Comparison of ENCODE assay signal across 10 mouse cellular contexts in genomic region chr10:94690376-94690775, GRCm38 (mm10). TPM values are rescaled to one million over a fixed set of nuclear protein-coding genes. Genes with fewer than 3 reads are reported as not detected.
DNase-seq lines count a peak whose midpoint lies in the region; ATAC-seq and TF ChIP-seq lines count a peak whose summit lies in the region.
"Had no signal": no experiment of that assay in that cellular context is flagged by ENCODE, and none has a peak within 500 bp of the region (broad histone marks: within the 10 kb centered on the region; RNA-seq: fewer than 3 reads in every experiment).

No protein-coding gene starts in this region.

- no peaks in the 10 kb centered on the region for H3K36me3 ChIP-seq in intestine, embryonic 15.5 days
- H3K36me3 ChIP-seq in intestine, embryonic 16.5 days (ENCODE audit: control insufficient read depth, insufficient read depth, low read length), result no peaks in the 10 kb centered on the region
- peaks cover 0 to 17% of the 10 kb centered on the region in 2 experiments for H3K36me3 ChIP-seq in CH12.LX (replicated peaks in 1 of 2; ENCODE audit: control insufficient read depth in 1 of 2, insufficient read depth in 1 of 2, low read length in 1 of 2)
- H3K36me3 ChIP-seq in forebrain, embryonic 15.5 days, result no peaks in the 10 kb centered on the region

- peak; percentile 36 for DNase-seq in CH12.LX (ENCODE audit: extremely low read depth)
- DNase-seq in urinary bladder, adult 2 months (ENCODE audit: low spot score), result no peak
- DNase-seq in gastrocnemius, postnatal 36 days, result no peak
- no peak for DNase-seq in left cerebral cortex, postnatal 4 days
- DNase-seq: cerebellum, adult 11-12 months; right cerebral cortex, adult 18-20 months had no signal

- no peaks in the 10 kb centered on the region; the same call in 1 of the 2 replicates for H3K4me1 ChIP-seq in intestine, embryonic 15.5 days (replicated peaks)
- H3K4me1 ChIP-seq in intestine, embryonic 16.5 days (ENCODE audit: control insufficient read depth, insufficient read depth, low read length), result peaks cover 5% of the 10 kb centered on the region
- H3K4me1 ChIP-seq in CH12.LX (ENCODE audit: control insufficient read depth in 1 of 2, insufficient read depth in 2 of 2), result peaks cover 8 to 29% of the 10 kb centered on the region in 2 experiments; a peak in 3 of 4 replicates
- H3K4me1 ChIP-seq in forebrain, embryonic 15.5 days, result peaks cover 19% of the 10 kb centered on the region

- no peak for TF ChIP-seq RAD21 in CH12.LX (IDR thresholded peaks at IDR 0.05; ENCODE audit: low read depth, low read length)

- dilution Hi-C loops in CH12.LX (cut with MboI; ENCODE audit: extremely low pct_ligation_motif_present, extremely low pct_unique_long_range_greater_than_20kb, low sequenced_read_pairs), result no loop called here

- in situ Hi-C loops in CH12.LX (cut with MboI; ENCODE audit: low pct_ligation_motif_present, low pct_unique_long_range_greater_than_20kb, low sequenced_read_pairs), result no loop called here

- no peaks in the 10 kb centered on the region for H3K9me3 ChIP-seq in intestine, embryonic 15.5 days
- H3K9me3 ChIP-seq in intestine, embryonic 16.5 days (ENCODE audit: control insufficient read depth, low read length), result no peaks in the 10 kb centered on the region
- H3K9me3 ChIP-seq in CH12.LX (replicated peaks; ENCODE audit: low read length), result peaks cover 3% of the 10 kb centered on the region
- no peaks in the 10 kb centered on the region for H3K9me3 ChIP-seq in forebrain, embryonic 15.5 days

- no peak overlapping the region for H3K4me3 ChIP-seq in intestine, embryonic 15.5 days (replicated peaks)
- no peak overlapping the region for H3K4me3 ChIP-seq in intestine, embryonic 16.5 days (ENCODE audit: low read length)
- peak overlapping the region in 2 of 3 experiments; percentile 11 to 59 for H3K4me3 ChIP-seq in CH12.LX (replicated peaks in 1 of 3; ENCODE audit: low read depth in 2 of 3, low read length in 2 of 3, poor library complexity in 1 of 3)
- H3K4me3 ChIP-seq in forebrain, embryonic 15.5 days, result no peak overlapping the region

- TF ChIP-seq EP300 in CH12.LX (IDR thresholded peaks at IDR 0.05; ENCODE audit: low read length), result no peak

- H3K27ac ChIP-seq in intestine, embryonic 15.5 days, result no peak overlapping the region
- H3K27ac ChIP-seq in intestine, embryonic 16.5 days (ENCODE audit: low read length), result no peak overlapping the region
- no peak overlapping the region for H3K27ac ChIP-seq in CH12.LX (ENCODE audit: insufficient read depth, low read depth)
- H3K27ac ChIP-seq in forebrain, embryonic 15.5 days (replicated peaks), result no peak overlapping the region

- no peak for TF ChIP-seq CTCF in CH12.LX (conservative IDR thresholded peaks at IDR 0.05 in 1 of 2, IDR thresholded peaks at IDR 0.05 in 1 of 2; ENCODE audit: low read depth in 2 of 2, low read length in 2 of 2)

- no peak overlapping the region for H3K9ac ChIP-seq in intestine, embryonic 15.5 days
- H3K9ac ChIP-seq in intestine, embryonic 16.5 days (ENCODE audit: low read depth, low read length), result no peak overlapping the region
- no peak overlapping the region; the same call in 1 of the 2 replicates for H3K9ac ChIP-seq in CH12.LX (ENCODE audit: insufficient read depth, low read depth)
- H3K9ac ChIP-seq in forebrain, embryonic 15.5 days (replicated peaks), result no peak overlapping the region

- peaks cover 24% of the 10 kb centered on the region; the same call in 1 of the 2 replicates for H3K79me2 ChIP-seq in CH12.LX (replicated peaks; ENCODE audit: control insufficient read depth, extremely low read depth, insufficient read depth, poor library complexity, severe bottlenecking)

- 0 out of 2 replicates have a peak overlapping the region, but pooled peaks have one; percentile 4 for H3K4me2 ChIP-seq in intestine, embryonic 15.5 days (replicated peaks)
- no peak overlapping the region for H3K4me2 ChIP-seq in intestine, embryonic 16.5 days (ENCODE audit: low read depth, low read length)
- peak overlapping the region; percentile 51 for H3K4me2 ChIP-seq in CH12.LX (ENCODE audit: insufficient read depth, low read depth, poor library complexity, severe bottlenecking)
- H3K4me2 ChIP-seq in forebrain, embryonic 15.5 days (replicated peaks), result peak overlapping the region; percentile 23; the same call in 1 of the 2 replicates

- intact Hi-C loops in gastrocnemius, postnatal 36 days (cut with DNase I), result no loop called here
- intact Hi-C loops in left cerebral cortex, postnatal 4 days (cut with DNase I), result no loop called here

- ATAC-seq in intestine, embryonic 15.5 days, result no peak
- ATAC-seq in intestine, embryonic 16.5 days, result no peak
- ATAC-seq in forebrain, embryonic 15.5 days (replicated peaks), result no peak
- ATAC-seq in megakaryocyte, adult 5-6 weeks (ENCODE audit: poor library complexity, severe bottlenecking), result peak; percentile 43

- H3K27me3 ChIP-seq in intestine, embryonic 15.5 days (replicated peaks), result no peaks in the 10 kb centered on the region
- no peaks in the 10 kb centered on the region for H3K27me3 ChIP-seq in intestine, embryonic 16.5 days (replicated peaks; ENCODE audit: control insufficient read depth, insufficient read depth, low read length)
- no peaks in the 10 kb centered on the region for H3K27me3 ChIP-seq in CH12.LX (replicated peaks)
- H3K27me3 ChIP-seq in forebrain, embryonic 15.5 days, result no peaks in the 10 kb centered on the region

- WGBS in intestine, embryonic 15.5 days, result 76% methylated on average over 1 of the region's 1 CpGs
- 76% methylated on average over 1 of the region's 1 CpGs for WGBS in intestine, embryonic 16.5 days
- 73% methylated on average over 1 of the region's 1 CpGs for WGBS in forebrain, embryonic 15.5 days

- TF ChIP-seq POLR2A in CH12.LX (IDR thresholded peaks at IDR 0.05; ENCODE audit: low read depth, low read length), result no peak

TF ChIP-seq in CH12.LX, 34 proteins besides CTCF, POLR2A, EP300 and RAD21:
- TF ChIP-seq MXI1 (IDR thresholded peaks at IDR 0.05; ENCODE audit: low read depth, low read length) (0 out of 2 replicates have a peak, but pooled peaks have one; percentile 30), E2F4 (IDR thresholded peaks at IDR 0.05; ENCODE audit: insufficient replicate concordance, low read depth, low read length) (no peak)

RNA-seq across cellular contexts. Expression of gene Cep83, which starts 1.9 kb away (rescaled TPM):
- polyA plus RNA-seq in intestine, embryonic 15.5 days (2015; fragmentation: Nextera tagmentation; extraction: Ambion mirVana), result 13.6 and 15.6 TPM in 2 replicates
- 10.1 and 10.2 TPM in 2 replicates for polyA plus RNA-seq in intestine, embryonic 16.5 days (2015; fragmentation: Nextera tagmentation; extraction: Ambion mirVana)
- total RNA-seq in CH12.LX (2012; rRNA removed) (17.7 and 20.6 TPM in 2 replicates), CH12.LX (2014; rRNA removed) (32.1 and 39.4 TPM in 2 replicates)
- 44.0 and 46.9 TPM in 2 replicates for polyA plus RNA-seq in CH12.LX (2012; ENCODE audit: insufficient read length, low read depth)
- polyA plus RNA-seq in forebrain, embryonic 15.5 days (2015; fragmentation: Nextera tagmentation; extraction: Ambion mirVana), result 21.9 and 22.0 TPM in 2 replicates
- 45.5 and 46.0 TPM in 2 replicates for total RNA-seq in megakaryocyte, adult 5-6 weeks (2015)
- 52.5 and 62.5 TPM in 2 replicates for total RNA-seq in megakaryocyte, adult 5-6 weeks (2017)
- polyA plus RNA-seq in urinary bladder, adult 2 months (2012; rRNA removed), result 10.1 and 10.8 TPM in 2 replicates
- 10 to 100 TPM; 16.0 to 17.5 TPM for total RNA-seq in gastrocnemius, postnatal 36 days (2021)
- 10 to 100 TPM; 29.7 to 31.8 TPM for total RNA-seq in left cerebral cortex, postnatal 4 days (2021)

Comparison
In these comparisons a context has a peak if more than half of its experiments do, and no peak if none do; other contexts are left out.
1. H3K4me3 ChIP-seq: peak in CH12.LX (2 of 3); none in intestine, embryonic 15.5 days (single experiment), intestine, embryonic 16.5 days (single experiment) and forebrain, embryonic 15.5 days (single experiment).